Mouse (Mus musculus): ENCODE measurements around the gene Mybpc2. TPM values are rescaled to one million over a fixed set of nuclear protein-coding genes. Genes with fewer than 3 reads are reported as not detected.
A peak's percentile ranks its signal among the peaks of the same experiment; 100 is the strongest.

Mybpc2 gene
- polyA plus RNA-seq, 1 experiment from 2014 or later = 0.04 TPM

DNA sequence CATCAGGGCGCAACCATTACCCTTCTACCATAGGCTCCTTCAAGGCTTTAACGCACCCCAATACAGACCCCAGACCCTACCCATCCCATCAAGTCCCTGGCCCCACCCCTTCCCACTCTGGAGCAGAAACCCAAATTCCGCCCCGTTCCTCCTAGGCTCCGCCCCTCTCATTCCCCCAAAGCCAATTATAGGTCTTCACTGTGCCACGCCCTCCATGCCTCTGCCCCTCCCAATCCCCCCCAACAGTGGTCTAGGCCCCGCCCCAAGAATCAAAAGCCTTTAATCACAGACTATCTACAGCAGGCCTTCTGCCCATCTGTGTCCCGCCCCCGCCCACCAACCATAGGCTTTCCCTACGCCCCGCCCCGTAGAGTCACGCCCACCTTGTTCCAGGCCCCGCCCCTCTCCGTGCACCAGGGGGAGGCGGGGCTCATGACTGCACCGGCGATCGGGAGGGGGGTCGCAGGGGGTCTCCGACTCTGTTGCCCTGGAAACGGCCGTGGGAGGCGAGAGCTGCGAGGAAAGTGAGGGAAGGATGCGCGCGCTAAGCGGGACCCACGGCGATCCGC is 28.8 kb upstream of the Mybpc2 start:
- Histone ChIP-seq H3K27ac (replicated peaks) (peak overlapping the region; percentile 91), H3K4me3 (peak overlapping the region; percentile 87), H3K36me3 (replicated peaks) (peaks cover 33% of the 10 kb centered on the region), H3K4me1 (peaks cover 17% of the 10 kb centered on the region), H3K27me3 (replicated peaks; ENCODE audit: low read depth, poor library complexity, severe bottlenecking) (no peaks in the 10 kb centered on the region), H3K9me3 (no peaks in the 10 kb centered on the region)
- DNase-seq (ENCODE audit: low spot score) = peak; percentile 95
- 1% methylated on average over 32 of the region's 32 CpGs for WGBS

DNA sequence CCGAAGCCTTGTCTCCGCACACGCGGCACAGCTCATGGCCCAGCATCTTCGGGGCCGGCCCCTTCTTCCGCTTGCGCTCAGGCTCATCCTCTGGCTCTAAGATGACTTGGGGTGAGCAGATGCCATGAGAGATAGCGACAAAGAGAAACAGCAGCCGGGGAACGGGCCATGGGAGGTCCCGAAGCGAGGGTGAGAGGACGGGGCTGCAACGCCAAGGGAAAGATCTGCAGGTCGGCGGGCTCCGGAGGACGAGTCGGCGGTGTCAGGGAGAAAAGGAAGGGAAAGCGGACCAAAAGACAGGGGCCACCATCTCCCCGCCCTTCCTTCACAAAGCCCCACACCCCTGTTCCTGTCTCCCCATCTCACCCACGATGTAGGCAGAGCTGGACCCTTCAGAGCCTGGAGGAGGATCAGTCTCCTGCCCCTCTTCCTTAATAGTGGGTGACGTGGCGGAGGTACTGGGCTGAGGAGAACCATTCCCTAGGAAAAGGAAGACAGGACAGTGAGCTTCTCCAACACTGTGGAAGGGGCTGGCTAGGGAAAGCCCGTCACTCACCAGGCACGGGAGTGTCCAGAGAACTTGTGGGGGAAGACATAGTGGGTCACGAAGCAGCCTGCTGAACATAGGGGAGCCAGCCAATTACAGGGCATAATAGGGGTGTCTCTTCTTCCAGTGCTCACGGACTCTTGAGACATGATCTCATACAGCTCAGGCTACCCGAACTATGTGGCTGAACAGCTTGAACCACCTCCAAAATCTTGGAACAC is 27.9 kb upstream of the Mybpc2 start:
- Histone ChIP-seq H3K36me3 (replicated peaks) (peaks cover 33% of the 10 kb centered on the region), H3K27ac (replicated peaks) (no peak overlapping the region), H3K4me3 (peak overlapping the region; percentile 87), H3K4me1 (peaks cover 25% of the 10 kb centered on the region), H3K27me3 (replicated peaks; ENCODE audit: low read depth, poor library complexity, severe bottlenecking) (no peaks in the 10 kb centered on the region), H3K9me3 (no peaks in the 10 kb centered on the region)
- WGBS = 88% methylated on average over 31 of the region's 31 CpGs
- DNase-seq (ENCODE audit: low spot score) = no peak

GRCm38 (mm10) chr7:44551731-44552130 is 27.3 kb upstream of the Mybpc2 start:
- H3K4me3 ChIP-seq = peak overlapping the region; percentile 11; the same call in 1 of the 2 replicates
- peaks cover 31% of the 10 kb centered on the region for H3K4me1 ChIP-seq
- no peak for DNase-seq (ENCODE audit: low spot score)
- WGBS = 82% methylated on average over 22 of the region's 22 CpGs
- H3K9me3 ChIP-seq = no peaks in the 10 kb centered on the region
- H3K27ac ChIP-seq (replicated peaks) = no peak overlapping the region
- H3K27me3 ChIP-seq (replicated peaks; ENCODE audit: low read depth, poor library complexity, severe bottlenecking) = no peaks in the 10 kb centered on the region
- H3K36me3 ChIP-seq (replicated peaks) = peaks cover 36% of the 10 kb centered on the region

GRCm38 (mm10) chr7:44551301-44551700 is 26.8 kb upstream of the Mybpc2 start:
- Histone ChIP-seq H3K27me3 (replicated peaks; ENCODE audit: low read depth, poor library complexity, severe bottlenecking) (no peaks in the 10 kb centered on the region), H3K27ac (replicated peaks) (no peak overlapping the region), H3K9me3 (peaks cover 4% of the 10 kb centered on the region; the same call in 1 of the 2 replicates), H3K4me1 (peaks cover 32% of the 10 kb centered on the region), H3K4me3 (peak overlapping the region; percentile 4; the same call in 1 of the 2 replicates), H3K36me3 (replicated peaks) (peaks cover 40% of the 10 kb centered on the region)
- DNase-seq (ENCODE audit: low spot score) = no peak
- WGBS = 94% methylated on average over 21 of the region's 21 CpGs

- WGBS = 96% methylated on average over 12 of the region's 12 CpGs
- H3K4me1 ChIP-seq = peaks cover 32% of the 10 kb centered on the region
- no peak overlapping the region for H3K27ac ChIP-seq (replicated peaks)
- no peak overlapping the region for H3K4me3 ChIP-seq
- H3K27me3 ChIP-seq (replicated peaks; ENCODE audit: low read depth, poor library complexity, severe bottlenecking) = no peaks in the 10 kb centered on the region
- DNase-seq (ENCODE audit: low spot score) = no peak
- H3K9me3 ChIP-seq = peaks cover 8% of the 10 kb centered on the region; the same call in 1 of the 2 replicates
- peaks cover 48% of the 10 kb centered on the region for H3K36me3 ChIP-seq (replicated peaks)
These were observed 25.9 kb upstream of the Mybpc2 start for GRCm38 (mm10) chr7:44550409-44550678.

DNA sequence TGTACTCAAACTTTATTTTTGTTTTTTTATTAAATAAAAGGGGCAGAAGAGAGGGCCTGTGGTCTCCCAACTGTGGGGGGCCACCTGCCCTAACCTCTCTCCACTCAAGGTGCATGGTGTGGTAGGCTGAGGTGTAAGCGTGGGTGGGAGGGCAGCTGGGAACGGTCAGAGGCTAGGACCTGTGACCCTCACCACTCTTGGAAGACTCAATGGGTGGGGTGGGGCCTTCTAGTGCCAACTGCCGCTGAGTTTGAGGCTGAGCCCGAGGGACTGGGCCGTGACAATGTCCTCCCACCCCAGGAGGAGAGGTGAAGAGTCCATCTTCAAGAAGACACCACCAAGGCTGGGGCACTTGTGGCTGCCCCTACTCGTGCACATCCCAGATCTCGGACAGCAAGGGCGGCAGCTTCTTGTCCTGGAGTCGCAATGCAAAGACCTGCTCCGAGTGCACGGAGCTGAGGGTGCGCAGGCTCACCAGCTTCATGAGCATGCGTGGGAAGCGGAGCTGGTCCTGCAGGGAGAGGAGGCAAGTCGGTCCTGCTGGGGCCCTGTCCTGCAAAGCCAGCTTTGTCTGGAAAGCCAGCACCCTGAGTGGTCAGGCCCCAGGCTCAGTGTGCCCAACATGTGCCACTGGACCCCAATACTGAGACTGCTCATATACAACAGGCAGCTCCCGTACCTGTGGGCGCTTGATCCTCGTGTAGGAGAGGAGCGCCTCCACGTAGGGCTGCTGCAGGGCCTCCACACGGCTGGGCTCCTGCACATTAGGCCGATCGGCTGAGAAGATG is 25.4 kb upstream of the Mybpc2 start:
- Histone ChIP-seq H3K4me1 (peaks cover 32% of the 10 kb centered on the region), H3K9me3 (peaks cover 8% of the 10 kb centered on the region; the same call in 1 of the 2 replicates), H3K27me3 (replicated peaks; ENCODE audit: low read depth, poor library complexity, severe bottlenecking) (no peaks in the 10 kb centered on the region), H3K27ac (replicated peaks) (no peak overlapping the region), H3K4me3 (no peak overlapping the region), H3K36me3 (replicated peaks) (peaks cover 53% of the 10 kb centered on the region)
- WGBS = 95% methylated on average over 23 of the region's 23 CpGs
- no peak for DNase-seq (ENCODE audit: low spot score)

DNA sequence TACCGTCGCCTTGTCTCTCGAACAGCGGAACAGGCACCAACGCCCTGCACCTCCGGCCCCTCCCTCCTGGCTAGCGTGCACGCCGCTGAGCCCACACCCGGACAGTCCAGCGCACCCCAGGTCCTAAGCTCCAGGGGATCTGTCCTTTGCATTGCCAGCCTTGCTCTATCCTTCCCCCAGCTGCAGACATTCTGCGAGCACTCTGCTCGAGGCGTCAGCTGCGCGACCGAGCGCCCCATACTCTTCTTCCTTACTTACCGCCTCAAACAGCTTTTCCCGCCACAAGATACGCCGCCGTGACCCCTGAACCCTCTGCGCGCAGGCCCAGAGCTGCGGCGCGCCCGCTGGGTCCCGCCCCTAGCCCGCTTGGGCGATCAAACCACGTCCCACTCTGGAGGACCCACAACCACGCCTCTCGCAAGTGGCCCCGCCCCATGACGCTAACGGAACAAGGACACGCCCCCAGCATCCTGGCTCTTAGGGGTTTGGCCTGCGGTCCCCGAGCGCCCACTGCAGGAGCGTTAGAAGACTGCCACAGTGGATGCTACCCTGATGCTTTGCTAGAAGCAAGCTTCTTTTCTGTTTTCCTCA is 24.1 kb upstream of the Mybpc2 start, which contains the start of gene Pold1:
Gene Pold1, minus strand, starts transcription at position 353 of the 591 bp plus-strand sequence.
- under 1% methylated on average over 43 of the region's 43 CpGs for WGBS
- Histone ChIP-seq H3K4me1 (peaks cover 27% of the 10 kb centered on the region), H3K27me3 (replicated peaks; ENCODE audit: low read depth, poor library complexity, severe bottlenecking) (no peaks in the 10 kb centered on the region), H3K9me3 (peaks cover 8% of the 10 kb centered on the region; the same call in 1 of the 2 replicates), H3K27ac (replicated peaks) (peak within 1 kb of the TSS; percentile 92), H3K36me3 (replicated peaks) (peaks cover 58% of the 10 kb centered on the region), H3K4me3 (peak within 1 kb of the TSS; percentile 81)
- DNase-seq (ENCODE audit: low spot score) = peak; percentile 100

DNA sequence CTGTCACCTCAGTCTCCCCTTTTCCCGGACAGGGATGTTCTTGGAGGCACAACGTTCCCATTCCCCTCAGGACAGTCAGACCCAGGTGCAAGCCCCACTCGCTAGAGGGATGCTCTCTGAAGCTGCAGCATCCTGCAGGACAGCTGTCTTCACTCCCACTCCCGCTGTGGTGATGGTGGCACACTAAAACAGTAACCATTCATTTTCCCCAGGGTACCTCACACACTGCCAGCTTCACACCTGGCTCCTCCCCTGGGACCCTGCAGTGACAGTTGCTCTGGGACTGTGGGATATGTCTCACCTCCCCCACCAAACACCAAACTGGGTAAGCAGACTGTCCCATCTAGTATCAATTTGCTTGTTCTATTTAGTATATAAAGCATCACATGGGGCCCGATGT is 23.3 kb upstream of the Mybpc2 start:
- Histone ChIP-seq H3K27ac (replicated peaks) (peak overlapping the region; percentile 92), H3K36me3 (replicated peaks) (peaks cover 67% of the 10 kb centered on the region), H3K4me1 (peaks cover 20% of the 10 kb centered on the region), H3K27me3 (replicated peaks; ENCODE audit: low read depth, poor library complexity, severe bottlenecking) (no peaks in the 10 kb centered on the region), H3K4me3 (peak overlapping the region; percentile 81), H3K9me3 (peaks cover 8% of the 10 kb centered on the region; the same call in 1 of the 2 replicates)
- DNase-seq (ENCODE audit: low spot score) = peak; percentile 19
- WGBS = 35% methylated on average over 5 of the region's 5 CpGs

DNA sequence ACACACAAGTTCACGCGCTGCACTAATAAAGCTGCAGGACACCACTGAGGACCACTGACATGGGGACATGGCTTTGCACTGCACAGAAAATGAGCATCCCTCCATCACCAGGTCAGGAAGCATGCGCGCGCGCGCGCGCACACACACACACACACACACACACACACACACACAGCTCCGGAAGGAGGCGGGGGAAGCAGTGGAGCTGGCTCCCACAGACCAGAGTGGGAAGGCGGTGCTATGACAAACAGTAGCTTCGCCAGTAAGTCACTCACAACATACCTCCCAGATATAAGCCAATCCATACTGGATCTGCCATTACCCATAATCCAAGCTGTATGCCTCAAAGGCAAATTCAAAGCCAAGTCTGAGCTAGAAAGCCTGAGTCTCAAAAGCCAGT is 22.6 kb upstream of the Mybpc2 start:
- DNase-seq (ENCODE audit: low spot score) = peak; percentile 10
- H3K36me3 ChIP-seq (replicated peaks) = peaks cover 69% of the 10 kb centered on the region
- H3K4me1 ChIP-seq = peaks cover 15% of the 10 kb centered on the region
- H3K27ac ChIP-seq (replicated peaks) = 0 out of 2 replicates have a peak overlapping the region, but pooled peaks have one; percentile 92
- H3K27me3 ChIP-seq (replicated peaks; ENCODE audit: low read depth, poor library complexity, severe bottlenecking) = no peaks in the 10 kb centered on the region
- WGBS = 93% methylated on average over 13 of the region's 13 CpGs
- peaks cover 8% of the 10 kb centered on the region; the same call in 1 of the 2 replicates for H3K9me3 ChIP-seq
- peak overlapping the region; percentile 81 for H3K4me3 ChIP-seq

DNA sequence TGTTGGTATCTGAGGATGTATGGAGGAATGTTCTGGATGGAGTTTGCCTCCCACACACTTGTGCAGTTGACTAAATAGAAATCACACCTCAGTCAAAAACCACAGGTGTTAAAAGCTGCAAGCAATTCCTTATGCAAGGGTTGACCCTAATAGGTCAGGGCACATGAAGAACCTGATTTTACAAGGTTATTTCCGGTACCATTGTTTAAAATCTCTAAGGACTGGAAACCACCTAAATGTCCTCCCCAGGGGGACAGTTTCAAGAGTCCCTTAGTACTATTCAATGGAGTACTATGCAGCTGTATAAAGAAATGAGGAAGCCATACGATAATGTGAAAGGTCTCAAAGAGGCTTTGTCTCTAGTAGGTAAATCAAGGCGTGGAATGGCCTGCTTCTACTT is 21.8 kb upstream of the Mybpc2 start:
- no peak for DNase-seq (ENCODE audit: low spot score)
- H3K9me3 ChIP-seq = peaks cover 8% of the 10 kb centered on the region; the same call in 1 of the 2 replicates
- no peaks in the 10 kb centered on the region for H3K27me3 ChIP-seq (replicated peaks; ENCODE audit: low read depth, poor library complexity, severe bottlenecking)
- H3K27ac ChIP-seq (replicated peaks) = no peak overlapping the region
- peaks cover 69% of the 10 kb centered on the region for H3K36me3 ChIP-seq (replicated peaks)
- H3K4me1 ChIP-seq = peaks cover 15% of the 10 kb centered on the region
- WGBS = 95% methylated on average over 3 of the region's 3 CpGs
- H3K4me3 ChIP-seq = no peak overlapping the region

DNA sequence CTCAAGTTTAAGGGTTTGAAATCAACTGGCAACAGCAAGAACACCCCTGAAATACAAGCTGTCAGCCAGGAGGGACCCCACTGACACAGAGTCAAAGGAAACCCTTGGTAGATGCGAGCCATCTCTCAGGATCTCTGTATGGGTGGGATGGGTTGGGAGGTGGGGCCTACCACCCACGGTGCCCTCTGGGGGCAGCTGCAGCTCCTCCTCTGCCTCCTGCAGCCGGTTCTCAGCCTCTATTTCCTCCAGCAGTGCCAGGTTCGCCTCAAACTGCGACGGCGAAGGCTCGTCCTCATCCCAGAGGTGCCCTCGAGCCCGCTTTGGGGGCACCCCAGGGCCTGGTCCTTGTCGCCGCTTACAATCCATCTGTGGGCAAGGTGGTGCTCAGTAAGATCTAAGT is 18.6 kb upstream of the Mybpc2 start:
- WGBS = 83% methylated on average over 12 of the region's 12 CpGs
- DNase-seq (ENCODE audit: low spot score) = no peak
- peaks cover 81% of the 10 kb centered on the region for H3K36me3 ChIP-seq (replicated peaks)

DNA sequence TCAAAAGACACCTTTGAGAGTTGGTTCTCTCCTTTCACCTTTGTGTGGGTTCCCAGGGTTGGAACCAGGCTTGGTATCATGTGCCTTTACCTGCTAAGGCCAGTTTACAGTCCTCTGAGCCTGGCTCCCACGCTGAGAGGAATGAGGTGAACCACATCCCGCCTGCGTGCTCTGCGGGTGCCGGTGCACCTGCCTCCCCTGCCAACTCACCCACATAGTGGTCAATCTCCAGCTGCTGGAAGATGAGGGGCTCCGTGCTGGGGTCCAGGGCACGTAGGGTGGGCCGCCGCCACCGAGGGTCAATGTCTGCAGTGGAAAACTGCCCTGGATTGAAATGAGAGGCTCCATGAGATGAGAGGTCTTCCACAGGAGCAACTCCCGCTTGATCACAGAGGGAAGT is 18.1 kb upstream of the Mybpc2 start:
- H3K36me3 ChIP-seq (replicated peaks) = peaks cover 86% of the 10 kb centered on the region
- peaks cover 9% of the 10 kb centered on the region for H3K4me1 ChIP-seq
- peaks cover 8% of the 10 kb centered on the region; the same call in 1 of the 2 replicates for H3K9me3 ChIP-seq
- WGBS = 94% methylated on average over 11 of the region's 11 CpGs
- H3K27ac ChIP-seq (replicated peaks) = no peak overlapping the region
- no peak overlapping the region for H3K4me3 ChIP-seq
- no peaks in the 10 kb centered on the region for H3K27me3 ChIP-seq (replicated peaks; ENCODE audit: low read depth, poor library complexity, severe bottlenecking)
- no peak for DNase-seq (ENCODE audit: low spot score)

More for the DNA sequence above, 18.6 kb upstream of the Mybpc2 start:
- Histone ChIP-seq H3K4me1 (peaks cover 14% of the 10 kb centered on the region), H3K4me3 (no peak overlapping the region), H3K27ac (replicated peaks) (no peak overlapping the region), H3K27me3 (replicated peaks; ENCODE audit: low read depth, poor library complexity, severe bottlenecking) (no peaks in the 10 kb centered on the region), H3K9me3 (peaks cover 8% of the 10 kb centered on the region; the same call in 1 of the 2 replicates)

Measured in embryonic facial prominence, embryonic 10.5 days (tissue).